Mouse (Mus musculus) adrenal gland, postnatal 36 days (tissue): ENCODE measurements around the gene Yme1l1. TPM values are rescaled to one million over a fixed set of nuclear protein-coding genes. Genes with fewer than 3 reads are reported as not detected.

Source experiments
- DNase-seq, 2 experiments: peaks; one replicate each; pipeline ENCODE4 v3.0.0; 2021; ENCODE audit warnings: mixed read lengths in 1 of 2
- long read RNA-seq, 2 experiments: library from polyadenylated mRNA; stranded (forward); transcript quantifications; one replicate each; pipeline ENCODE4 v2.0.0; 2021; ENCODE audit warnings: borderline sequencing depth in 2 of 2
- total RNA-seq, 2 experiments: library from RNA; stranded (reverse); gene quantifications; 2 replicates each; pipeline ENCODE4 v1.2.3; 2021

The Yme1l1 gene
- 100 to 1,000 TPM; 115 to 126 TPM for total RNA-seq
- long read RNA-seq, experiment 1, full-length matches to known transcripts, result 78 of 85 reads
- long read RNA-seq, experiment 1, partial matches to known transcripts, result 2 of 85 reads
- long read RNA-seq, experiment 1, other reads (novel, unspliced or antisense), result 5 of 85 reads
- long read RNA-seq, experiment 2, full-length matches to known transcripts, result 23 of 24 reads
- long read RNA-seq, experiment 2, partial matches to known transcripts, result 0 of 24 reads
- long read RNA-seq, experiment 2, other reads (novel, unspliced or antisense), result 1 of 24 reads

- peak; percentile 99 to 100 for DNase-seq
Measured at GRCm38 (mm10) chr2:23155777-23156607, at the start of gene Yme1l1, which contains the start of gene Mastl. Yme1l1 (plus strand) TSS chr2:23156369. Mastl (minus strand) TSS chr2:23156024.

DNA sequence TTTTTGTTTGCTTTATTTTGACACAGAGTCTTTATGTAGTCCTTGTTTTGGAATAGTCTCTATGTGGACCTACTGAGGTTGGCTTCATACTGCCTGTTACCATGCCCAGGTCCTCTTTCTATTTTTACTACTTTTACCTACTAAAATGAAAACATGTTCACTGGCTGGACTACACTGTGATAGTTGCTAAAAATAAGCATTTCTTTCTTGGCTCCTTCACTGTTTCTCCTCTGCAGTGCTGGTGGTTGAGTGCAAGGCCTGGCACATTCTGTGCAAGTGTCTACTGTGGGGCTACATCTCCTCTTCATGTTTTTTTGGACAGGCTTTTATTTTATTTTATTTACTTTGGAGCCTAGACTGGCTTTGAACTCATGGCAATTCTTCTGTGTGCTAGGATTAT, 36.6 kb upstream of the Yme1l1 start:
- DNase-seq, result no peak

DNA sequence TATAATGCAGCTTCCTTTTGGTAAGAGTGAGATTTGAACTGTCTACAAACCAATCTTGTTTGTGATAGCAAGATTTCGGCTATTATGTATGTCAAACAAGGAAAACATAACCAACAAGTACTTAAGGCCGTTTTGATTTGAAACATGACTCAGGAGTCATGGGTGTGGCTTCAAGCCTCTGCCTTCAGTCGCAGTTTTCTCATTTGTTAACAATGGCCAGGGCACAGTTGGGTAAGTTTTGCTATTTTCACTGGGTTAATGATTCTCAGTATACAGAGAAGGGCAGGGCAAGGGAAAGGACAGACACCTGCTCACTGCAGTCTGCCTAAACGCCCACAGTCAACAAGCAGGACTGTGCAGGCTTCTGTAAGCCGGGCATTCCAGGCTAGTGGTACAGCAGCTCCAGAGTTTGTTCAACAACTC, 959 bp upstream of the Yme1l1 start:
- no peak for DNase-seq

DNA sequence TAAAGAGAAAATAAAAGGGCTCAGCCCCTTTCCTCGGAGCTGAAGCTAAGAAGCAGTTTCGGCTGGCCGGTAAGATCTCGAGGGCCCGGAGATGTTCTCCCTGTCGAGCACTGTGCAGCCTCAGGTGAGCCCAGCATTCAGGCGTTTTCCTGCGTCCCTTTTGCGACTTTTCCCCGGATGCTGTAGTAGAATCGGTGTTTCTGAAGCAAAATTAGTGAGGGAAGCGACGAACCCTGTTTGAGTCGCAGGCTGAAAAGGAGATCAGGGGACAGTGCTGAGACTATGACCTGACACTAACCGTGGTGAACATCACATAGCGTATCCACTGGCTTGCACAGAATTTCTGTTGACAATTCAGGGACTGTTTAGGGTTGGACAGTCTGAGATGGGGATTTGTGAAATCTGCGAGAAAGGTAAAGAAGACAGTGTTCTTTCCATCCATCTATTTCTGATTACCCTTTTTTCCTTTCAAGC, 476 bp downstream of the Yme1l1 start:
- no peak for DNase-seq

DNA sequence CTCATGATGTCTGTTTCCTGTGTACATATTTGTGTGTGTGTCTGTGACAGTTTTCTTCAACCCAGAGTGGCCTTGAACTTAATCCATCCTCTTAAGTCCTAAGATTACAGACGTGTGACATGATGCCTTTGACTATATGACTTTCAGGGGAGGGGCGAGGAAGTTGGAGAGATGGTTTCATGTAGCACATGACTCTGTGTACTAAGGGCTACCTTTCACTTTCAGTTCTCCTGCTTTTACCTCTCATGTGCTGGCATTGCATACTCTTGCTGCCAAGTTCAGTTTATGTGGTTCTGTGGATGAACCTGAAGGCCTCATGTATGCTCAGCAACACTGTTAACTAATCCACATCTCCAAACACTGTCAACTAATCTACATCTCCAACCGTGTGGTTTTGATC, 16.1 kb downstream of the Yme1l1 start:
- DNase-seq, result no peak

DNA sequence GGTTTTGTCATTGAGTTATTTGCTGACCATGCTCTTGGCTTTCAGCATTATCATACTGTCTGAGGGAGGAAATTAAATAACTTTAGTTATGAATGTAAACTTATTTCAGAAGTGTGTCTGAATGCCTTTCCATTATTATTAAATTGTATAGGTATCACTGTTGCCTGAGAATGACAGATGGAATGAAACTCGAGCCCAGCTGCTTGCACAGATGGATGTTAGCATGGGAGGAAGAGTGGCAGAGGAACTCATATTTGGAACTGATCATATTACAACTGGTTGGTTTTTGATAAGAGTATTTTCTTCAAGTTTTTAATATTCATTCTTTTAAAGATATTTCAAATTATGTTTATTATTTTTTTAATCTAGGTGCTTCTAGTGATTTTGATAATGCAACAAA, 38.2 kb downstream of the Yme1l1 start:
- DNase-seq, result no peak

DNA sequence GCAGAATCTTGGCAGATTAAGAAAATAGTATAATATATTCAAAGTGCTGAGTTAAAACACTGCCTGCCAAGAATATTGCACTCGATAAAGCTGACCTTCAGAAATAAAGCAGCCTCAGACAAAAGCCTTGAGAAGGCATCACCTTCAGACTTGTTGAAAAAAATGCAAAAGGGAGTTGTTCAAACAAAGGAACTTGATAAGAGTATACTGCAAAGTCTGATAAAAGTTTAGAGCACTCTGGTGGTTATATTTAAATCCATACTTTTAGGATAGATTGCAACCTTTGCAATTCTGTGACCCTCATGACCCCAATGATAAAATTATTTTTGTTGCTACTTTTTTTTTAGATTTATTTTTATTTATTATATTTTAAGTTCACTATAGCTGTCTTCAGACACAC, 44.9 kb downstream of the Yme1l1 start:
- no peak for DNase-seq

GRCm38 (mm10) chr2:23202900-23203670, 46.9 kb downstream of the Yme1l1 start:
- no peak for DNase-seq

GRCm38 (mm10) chr2:23207070-23207526, 50.9 kb downstream of the Yme1l1 start, which contains the start of gene 4931423N10Rik:
4931423N10Rik (plus strand) TSS chr2:23207476.
- no peak for DNase-seq

GRCm38 (mm10) chr2:23213661-23214060, 57.5 kb downstream of the Yme1l1 start:
- no peak for DNase-seq

DNA sequence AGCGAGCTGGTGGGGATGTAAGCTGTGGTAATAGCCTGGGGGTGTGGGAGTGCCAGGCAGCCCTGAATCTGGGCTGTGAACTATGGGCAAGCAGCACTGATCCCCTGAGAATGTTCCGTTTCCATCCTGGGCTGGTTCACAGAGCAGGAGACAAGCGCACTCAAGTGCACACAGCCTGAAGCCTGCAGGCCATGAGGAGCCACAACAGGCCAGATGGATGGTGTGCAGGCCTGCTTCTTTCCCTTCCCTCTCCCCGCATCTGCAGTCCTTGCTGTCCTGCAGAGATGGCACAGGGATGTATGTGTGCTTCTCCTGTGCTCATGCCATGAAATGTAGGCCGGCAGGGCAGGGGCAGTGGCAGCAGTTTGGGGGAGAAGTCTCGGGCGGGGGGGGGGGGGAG, 69.0 kb downstream of the Yme1l1 start:
- no peak for DNase-seq

DNA sequence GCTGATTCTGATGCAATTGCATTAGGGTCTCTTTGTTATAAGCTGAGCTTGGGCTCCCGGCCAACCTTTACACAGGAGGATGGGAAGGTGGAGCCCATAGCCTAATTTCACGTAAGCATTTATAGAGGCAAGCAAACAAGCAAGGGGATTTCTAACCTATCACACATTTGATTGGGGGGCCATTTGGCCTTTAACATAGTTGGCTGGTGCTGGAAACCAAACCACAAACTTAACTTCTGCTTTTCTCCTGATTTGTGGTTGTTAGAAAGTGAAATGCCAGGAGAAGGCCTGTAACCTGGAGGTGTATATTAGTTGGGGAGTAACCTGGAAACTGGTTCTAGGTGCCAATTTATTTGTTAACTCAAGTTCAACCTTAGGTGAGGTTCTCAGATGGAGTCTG, 72.3 kb downstream of the Yme1l1 start:
- no peak for DNase-seq

GRCm38 (mm10) chr2:23234065-23234773, 78.0 kb downstream of the Yme1l1 start:
- DNase-seq, result peak; percentile 15 to 29

Other genes with a start within 250 kb of the Yme1l1 start
- 10 to 100 TPM; 67.3 to 72.7 TPM for gene Abi1, start 116.1 kb upstream of the Yme1l1 start, total RNA-seq
- 100 to 1,000 TPM in 1 of 2 experiments, 10 to 100 TPM in 1; 61.1 to 112 TPM for gene Acbd5, start 88.2 kb upstream of the Yme1l1 start, total RNA-seq
- 1 to 10 TPM; 1.4 to 1.7 TPM for gene Mastl, start 345 bp upstream of the Yme1l1 start, total RNA-seq
- under 1 TPM in 1 of 2 experiments, not detected in 1; 0.13 TPM for gene 4931423N10Rik, start 51.1 kb downstream of the Yme1l1 start, total RNA-seq
- not detected for gene Nxph2, start 164.9 kb downstream of the Yme1l1 start, total RNA-seq